Mouse (Mus musculus) cerebellum, adult 8-10 months (tissue): Measurements from ENCODE around the gene Thumpd3.

Experiments used
- DNase-seq: peaks from one replicate; pipeline ENCODE4 v3.0.0; 2022

The Thumpd3 gene

GRCm38 (mm10) chr6:113079492-113079891 lies 33.5 kb downstream of the Thumpd3 start:
- DNase-seq, result no peak

GRCm38 (mm10) chr6:113082229-113082628 lies 36.2 kb downstream of the Thumpd3 start:
- DNase-seq, result no peak

GRCm38 (mm10) chr6:113084590-113084989 lies 38.6 kb downstream of the Thumpd3 start:
- no peak for DNase-seq

GRCm38 (mm10) chr6:113093206-113093605 lies 47.2 kb downstream of the Thumpd3 start:
- peak; percentile 29 for DNase-seq

GRCm38 (mm10) chr6:113095547-113095946 lies 49.5 kb downstream of the Thumpd3 start:
- DNase-seq, result no peak

- DNase-seq, result no peak
These were observed 51.6 kb downstream of the Thumpd3 start for GRCm38 (mm10) chr6:113097662-113098061.

- peak; percentile 91 for DNase-seq
These were observed 53.7 kb downstream of the Thumpd3 start for GRCm38 (mm10) chr6:113099640-113100289.

- DNase-seq, result no peak
These were observed 56.5 kb downstream of the Thumpd3 start for GRCm38 (mm10) chr6:113102541-113102940.

- DNase-seq, result no peak
These were observed 57.7 kb downstream of the Thumpd3 start for GRCm38 (mm10) chr6:113103765-113104164.

- no peak for DNase-seq
These were observed 63.4 kb downstream of the Thumpd3 start for GRCm38 (mm10) chr6:113109378-113109777.

GRCm38 (mm10) chr6:113109956-113110355 lies 63.9 kb downstream of the Thumpd3 start:
- DNase-seq, result no peak
